In genomic region chr17:25424526-25425080, GRCm38 (mm10) we compare ENCODE assay signal across 36 mouse cellular contexts. TPM values are rescaled to one million over a fixed set of nuclear protein-coding genes. Genes with fewer than 3 reads are reported as not detected.
DNase-seq lines count a peak whose midpoint lies in the region; ATAC-seq lines count a peak whose summit lies in the region.
"Had no signal": no experiment of that assay in that cellular context is flagged by ENCODE, and none has a peak within 500 bp of the region (broad histone marks: within the 10 kb centered on the region; RNA-seq: fewer than 3 reads in every experiment).

No protein-coding gene starts in this region.

- H3K4me1 ChIP-seq in forebrain, embryonic 12.5 days, result peaks cover 45% of the 10 kb centered on the region
- H3K4me1 ChIP-seq in forebrain, embryonic 14.5 days (ENCODE audit: control insufficient read depth, insufficient read depth, low read length), result peaks cover 13% of the 10 kb centered on the region
- H3K4me1 ChIP-seq in heart, embryonic 14.5 days (ENCODE audit: control insufficient read depth in 2 of 2, insufficient read depth in 2 of 2, low read length in 2 of 2), result peaks cover 38 to 57% of the 10 kb centered on the region in 2 experiments
- H3K4me1 ChIP-seq in midbrain, embryonic 11.5 days (ENCODE audit: control insufficient read depth, insufficient read depth, low read length), result peaks cover 23% of the 10 kb centered on the region
- H3K4me1 ChIP-seq in midbrain, embryonic 16.5 days (ENCODE audit: control insufficient read depth, insufficient read depth, low read length), result peaks cover 22% of the 10 kb centered on the region
- H3K4me1 ChIP-seq: liver, embryonic 12.5 days; megakaryocyte, embryonic 14.5 days had no signal

- H3K9me3 ChIP-seq in forebrain, embryonic 12.5 days, result no peaks in the 10 kb centered on the region
- no peaks in the 10 kb centered on the region for H3K9me3 ChIP-seq in forebrain, embryonic 14.5 days (replicated peaks; ENCODE audit: control insufficient read depth, low read length)
- no peaks in the 10 kb centered on the region for H3K9me3 ChIP-seq in heart, embryonic 14.5 days (ENCODE audit: control insufficient read depth, low read length)
- no peaks in the 10 kb centered on the region for H3K9me3 ChIP-seq in midbrain, embryonic 11.5 days (ENCODE audit: control insufficient read depth, low read length)
- H3K9me3 ChIP-seq in midbrain, embryonic 16.5 days (replicated peaks; ENCODE audit: control insufficient read depth, low read length, poor library complexity, severe bottlenecking), result no peaks in the 10 kb centered on the region
- H3K9me3 ChIP-seq: embryonic facial prominence, embryonic 13.5 days; heart, embryonic 15.5 days; hindbrain, embryonic 10.5 days; intestine, embryonic 15.5 days; liver, embryonic 12.5 days; megakaryocyte, embryonic 14.5 days; midbrain, embryonic 13.5 days had no signal

- no peak for ATAC-seq in forebrain, embryonic 12.5 days (ENCODE audit: low FRiP score)
- no peak for ATAC-seq in forebrain, embryonic 14.5 days
- no peak for ATAC-seq in heart, embryonic 14.5 days (ENCODE audit: insufficient number of reproducible peaks, insufficient read depth, low FRiP score, low read depth)
- no peak for ATAC-seq in midbrain, embryonic 11.5 days (ENCODE audit: low FRiP score)
- no peak for ATAC-seq in midbrain, embryonic 16.5 days
- ATAC-seq: activated CD4-positive, CD25-positive, alpha-beta regulatory T cell, adult 4 months; CD4-positive, CD25-positive, alpha-beta regulatory T cell, adult 4 months; hindbrain, embryonic 16.5 days; intestine, embryonic 15.5 days; liver, embryonic 12.5 days; liver, postnatal 0 days; midbrain, embryonic 13.5 days had no signal

- H3K27me3 ChIP-seq in forebrain, embryonic 12.5 days, result peaks cover 25% of the 10 kb centered on the region
- H3K27me3 ChIP-seq in forebrain, embryonic 14.5 days (replicated peaks; ENCODE audit: control insufficient read depth, insufficient read depth, low read length), result no peaks in the 10 kb centered on the region
- H3K27me3 ChIP-seq in heart, embryonic 14.5 days (ENCODE audit: control insufficient read depth, insufficient read depth, low read length), result no peaks in the 10 kb centered on the region
- no peaks in the 10 kb centered on the region; the same call in 1 of the 2 replicates for H3K27me3 ChIP-seq in midbrain, embryonic 11.5 days (ENCODE audit: control insufficient read depth, insufficient read depth, low read length)
- no peaks in the 10 kb centered on the region for H3K27me3 ChIP-seq in midbrain, embryonic 16.5 days (ENCODE audit: control insufficient read depth, insufficient read depth, low read depth, low read length)
- H3K27me3 ChIP-seq: embryonic facial prominence, embryonic 13.5 days; heart, embryonic 15.5 days; intestine, embryonic 15.5 days had no signal

- 36% methylated on average over 8 of the region's 8 CpGs for WGBS in forebrain, embryonic 12.5 days
- 30% methylated on average over 8 of the region's 8 CpGs for WGBS in forebrain, embryonic 14.5 days
- WGBS in heart, embryonic 14.5 days, result 29% methylated on average over 8 of the region's 8 CpGs
- WGBS in midbrain, embryonic 11.5 days, result 37% methylated on average over 8 of the region's 8 CpGs
- WGBS in midbrain, embryonic 16.5 days, result 21% methylated on average over 8 of the region's 8 CpGs

- no peak overlapping the region for H3K4me3 ChIP-seq in forebrain, embryonic 12.5 days (replicated peaks)
- no peak overlapping the region for H3K4me3 ChIP-seq in forebrain, embryonic 14.5 days (ENCODE audit: low read depth, low read length)
- no peak overlapping the region for H3K4me3 ChIP-seq in heart, embryonic 14.5 days (ENCODE audit: control insufficient read depth in 1 of 2, insufficient read depth in 1 of 2, low read depth in 1 of 2, low read length in 2 of 2)
- no peak overlapping the region for H3K4me3 ChIP-seq in midbrain, embryonic 11.5 days (ENCODE audit: low read depth, low read length)
- no peak overlapping the region for H3K4me3 ChIP-seq in midbrain, embryonic 16.5 days (ENCODE audit: low read depth, low read length)
- H3K4me3 ChIP-seq: embryonic facial prominence, embryonic 13.5 days; heart, embryonic 15.5 days; hindbrain, embryonic 10.5 days; intestine, embryonic 15.5 days; liver, embryonic 12.5 days; megakaryocyte, embryonic 14.5 days; midbrain, embryonic 13.5 days had no signal

- H3K36me3 ChIP-seq in forebrain, embryonic 12.5 days (replicated peaks), result no peaks in the 10 kb centered on the region; the same call in 1 of the 2 replicates
- H3K36me3 ChIP-seq in forebrain, embryonic 14.5 days (ENCODE audit: control insufficient read depth, insufficient read depth, low read length), result no peaks in the 10 kb centered on the region
- peaks cover 18% of the 10 kb centered on the region for H3K36me3 ChIP-seq in heart, embryonic 14.5 days (ENCODE audit: control insufficient read depth, insufficient read depth, low read length)
- H3K36me3 ChIP-seq in midbrain, embryonic 11.5 days (ENCODE audit: control insufficient read depth, insufficient read depth, low read length), result no peaks in the 10 kb centered on the region
- H3K36me3 ChIP-seq in midbrain, embryonic 16.5 days (ENCODE audit: control insufficient read depth, insufficient read depth, low read length), result peaks cover 2% of the 10 kb centered on the region; the same call in 1 of the 2 replicates
- H3K36me3 ChIP-seq: heart, embryonic 15.5 days; liver, embryonic 12.5 days had no signal

- no peak for DNase-seq in forebrain, embryonic 14.5 days (ENCODE audit: low spot score)
- no peak for DNase-seq in heart, postnatal 4 days
- peak; percentile 84 for DNase-seq in midbrain, embryonic 11.5 days (ENCODE audit: low spot score, missing footprints)
- no peak for DNase-seq in cerebellum, adult 8-10 months
- DNase-seq: adrenal gland, postnatal 14 days; cerebellum, adult 11-12 months; gastrocnemius, postnatal 14 days; kidney, adult 2 months; kidney, postnatal 10 days; liver, postnatal 0 days; lung, postnatal 36 days; right cerebral cortex, postnatal 25 days; thymus, postnatal 14 days had no signal

- H3K4me2 ChIP-seq in forebrain, embryonic 12.5 days, result no peak overlapping the region
- no peak overlapping the region for H3K4me2 ChIP-seq in forebrain, embryonic 14.5 days (ENCODE audit: low read length)
- H3K4me2 ChIP-seq in heart, embryonic 14.5 days (ENCODE audit: low read length), result no peak overlapping the region
- H3K4me2 ChIP-seq in midbrain, embryonic 11.5 days, result no peak overlapping the region
- H3K4me2 ChIP-seq in midbrain, embryonic 16.5 days (ENCODE audit: low read length), result no peak overlapping the region
- H3K4me2 ChIP-seq: embryonic facial prominence, embryonic 13.5 days; heart, embryonic 15.5 days; intestine, embryonic 15.5 days; liver, embryonic 12.5 days; midbrain, embryonic 13.5 days had no signal

- H3K9ac ChIP-seq in forebrain, embryonic 12.5 days, result no peak overlapping the region
- no peak overlapping the region for H3K9ac ChIP-seq in forebrain, embryonic 14.5 days (ENCODE audit: low read length)
- no peak overlapping the region; the same call in 1 of the 2 replicates for H3K9ac ChIP-seq in heart, embryonic 14.5 days (ENCODE audit: low read length)
- no peak overlapping the region for H3K9ac ChIP-seq in midbrain, embryonic 11.5 days (ENCODE audit: low read length)
- no peak overlapping the region for H3K9ac ChIP-seq in midbrain, embryonic 16.5 days (ENCODE audit: low read depth, low read length)
- H3K9ac ChIP-seq: embryonic facial prominence, embryonic 13.5 days; heart, embryonic 15.5 days; intestine, embryonic 15.5 days; liver, embryonic 12.5 days; liver, postnatal 0 days; midbrain, embryonic 13.5 days had no signal

- 0 out of 2 replicates have a peak overlapping the region, but pooled peaks have one; percentile 20 for H3K27ac ChIP-seq in forebrain, embryonic 12.5 days
- H3K27ac ChIP-seq in forebrain, embryonic 14.5 days (ENCODE audit: low read depth, low read length), result no peak overlapping the region
- H3K27ac ChIP-seq in heart, embryonic 14.5 days (replicated peaks in 1 of 2; ENCODE audit: control insufficient read depth in 1 of 2, insufficient read depth in 1 of 2, low read depth in 2 of 2, low read length in 2 of 2), result peak overlapping the region; percentile 4 to 33; a peak in 1 of 4 replicates
- no peak overlapping the region for H3K27ac ChIP-seq in midbrain, embryonic 11.5 days (ENCODE audit: low read depth, low read length)
- no peak overlapping the region for H3K27ac ChIP-seq in midbrain, embryonic 16.5 days (ENCODE audit: low read length)
- H3K27ac ChIP-seq: embryonic facial prominence, embryonic 13.5 days; heart, embryonic 15.5 days; hindbrain, embryonic 10.5 days; intestine, embryonic 15.5 days; liver, embryonic 12.5 days; midbrain, embryonic 13.5 days had no signal

RNA-seq across cellular contexts. Expression of gene Cacna1h, which starts 9.0 kb away (rescaled TPM):
- polyA plus RNA-seq in forebrain, embryonic 12.5 days (2016; fragmentation: Nextera tagmentation; extraction: Ambion mirVana), result 7.8 and 7.9 TPM in 2 replicates
- 5.5 and 11.0 TPM in 2 replicates for polyA plus RNA-seq in forebrain, embryonic 14.5 days (2014; fragmentation: Nextera tagmentation; extraction: Ambion mirVana)
- polyA plus RNA-seq in heart, embryonic 14.5 days (2014; fragmentation: Nextera tagmentation; extraction: Ambion mirVana), result 8.8 and 9.9 TPM in 2 replicates
- 10 to 100 TPM; 14.5 to 19.1 TPM for total RNA-seq in heart, postnatal 4 days (2021)
- polyA plus RNA-seq in midbrain, embryonic 11.5 days (2014; fragmentation: Nextera tagmentation; extraction: Ambion mirVana), result 3.5 and 4.3 TPM in 2 replicates
- 10.0 and 11.5 TPM in 2 replicates for polyA plus RNA-seq in midbrain, embryonic 16.5 days (2015; fragmentation: Nextera tagmentation; extraction: Ambion mirVana)
- total RNA-seq: granulocyte monocyte progenitor cell, adult 5-6 weeks had no signal
- polyA plus RNA-seq: activated CD4-positive, CD25-positive, alpha-beta regulatory T cell, adult 4 months; CD4-positive, CD25-positive, alpha-beta regulatory T cell, adult 4 months had no signal

RNA-seq across cellular contexts. Expression of gene Tekt4, which starts 29.8 kb away (rescaled TPM):
- 0.19 and 0.31 TPM in 2 replicates for polyA plus RNA-seq in forebrain, embryonic 12.5 days (2016; fragmentation: Nextera tagmentation; extraction: Ambion mirVana)
- 1.2 and 1.4 TPM in 2 replicates for polyA plus RNA-seq in forebrain, embryonic 14.5 days (2014; fragmentation: Nextera tagmentation; extraction: Ambion mirVana)
- polyA plus RNA-seq in heart, embryonic 14.5 days (2014; fragmentation: Nextera tagmentation; extraction: Ambion mirVana), result 0.47 and 0.55 TPM in 2 replicates
- total RNA-seq in heart, postnatal 4 days (2021), result under 1 TPM in 1 of 2 experiments, not detected in 1; 0.26 TPM
- polyA plus RNA-seq in midbrain, embryonic 11.5 days (2014; fragmentation: Nextera tagmentation; extraction: Ambion mirVana), result 0.12 TPM in 1 of 2 replicates, not detected in the other
- 1.5 TPM in 2 replicates for polyA plus RNA-seq in midbrain, embryonic 16.5 days (2015; fragmentation: Nextera tagmentation; extraction: Ambion mirVana)
- total RNA-seq: adrenal gland, postnatal 14 days; common myeloid progenitor, adult 5-6 weeks; gastrocnemius, postnatal 14 days; granulocyte monocyte progenitor cell, adult 5-6 weeks; monocyte, adult 5-6 weeks had no signal
- polyA plus RNA-seq: activated CD4-positive, CD25-positive, alpha-beta regulatory T cell, adult 4 months; CD4-positive, CD25-positive, alpha-beta regulatory T cell, adult 4 months; embryonic facial prominence, embryonic 13.5 days; intestine, embryonic 15.5 days; liver, embryonic 12.5 days; stomach, embryonic 16.5 days had no signal

RNA-seq across cellular contexts. Expression of gene Tpsg1, which starts 55.5 kb away (rescaled TPM):
- 0.29 and 0.45 TPM in 2 replicates for polyA plus RNA-seq in forebrain, embryonic 12.5 days (2016; fragmentation: Nextera tagmentation; extraction: Ambion mirVana)
- 0.48 and 1.1 TPM in 2 replicates for polyA plus RNA-seq in forebrain, embryonic 14.5 days (2014; fragmentation: Nextera tagmentation; extraction: Ambion mirVana)
- polyA plus RNA-seq in heart, embryonic 14.5 days (2014; fragmentation: Nextera tagmentation; extraction: Ambion mirVana), result 0.57 and 0.74 TPM in 2 replicates
- total RNA-seq in heart, postnatal 4 days (2021), result under 1 TPM in 1 of 2 experiments, not detected in 1; 0.24 TPM
- polyA plus RNA-seq in midbrain, embryonic 11.5 days (2014; fragmentation: Nextera tagmentation; extraction: Ambion mirVana), result not detected in 2 replicates
- polyA plus RNA-seq in midbrain, embryonic 16.5 days (2015; fragmentation: Nextera tagmentation; extraction: Ambion mirVana), result 0.29 and 0.88 TPM in 2 replicates
- total RNA-seq: adrenal gland, postnatal 14 days; common myeloid progenitor, adult 5-6 weeks; gastrocnemius, postnatal 14 days; granulocyte monocyte progenitor cell, adult 5-6 weeks; layer of hippocampus, adult 18-20 months; layer of hippocampus, postnatal 25 days; left cerebral cortex, adult 8-10 months; left cerebral cortex, postnatal 36 days; monocyte, adult 5-6 weeks had no signal
- polyA plus RNA-seq: activated CD4-positive, CD25-positive, alpha-beta regulatory T cell, adult 4 months; CD4-positive, CD25-positive, alpha-beta regulatory T cell, adult 4 months; forebrain, embryonic 11.5 days; kidney, adult 2 months; liver, postnatal 0 days; midbrain, embryonic 13.5 days had no signal

RNA-seq across cellular contexts. Expression of gene Tpsb2, which starts 58.5 kb away (rescaled TPM):
- polyA plus RNA-seq in forebrain, embryonic 12.5 days (2016; fragmentation: Nextera tagmentation; extraction: Ambion mirVana), result not detected in 2 replicates
- 0.25 TPM in 1 of 2 replicates, not detected in the other for polyA plus RNA-seq in forebrain, embryonic 14.5 days (2014; fragmentation: Nextera tagmentation; extraction: Ambion mirVana)
- 1.4 and 1.7 TPM in 2 replicates for polyA plus RNA-seq in heart, embryonic 14.5 days (2014; fragmentation: Nextera tagmentation; extraction: Ambion mirVana)
- 10 to 100 TPM; 11.1 to 15.7 TPM for total RNA-seq in heart, postnatal 4 days (2021)
- polyA plus RNA-seq in midbrain, embryonic 11.5 days (2014; fragmentation: Nextera tagmentation; extraction: Ambion mirVana), result not detected in 2 replicates
- 0.23 TPM in 1 of 2 replicates, not detected in the other for polyA plus RNA-seq in midbrain, embryonic 16.5 days (2015; fragmentation: Nextera tagmentation; extraction: Ambion mirVana)
- total RNA-seq: common myeloid progenitor, adult 5-6 weeks; granulocyte monocyte progenitor cell, adult 5-6 weeks; left cerebral cortex, adult 8-10 months; left cerebral cortex, postnatal 36 days; monocyte, adult 5-6 weeks had no signal
- polyA plus RNA-seq: activated CD4-positive, CD25-positive, alpha-beta regulatory T cell, adult 4 months; CD4-positive, CD25-positive, alpha-beta regulatory T cell, adult 4 months; forebrain, embryonic 11.5 days; hindbrain, embryonic 10.5 days; liver, embryonic 12.5 days; midbrain, embryonic 13.5 days; neural tube, embryonic 14.5 days had no signal

Comparison
In these comparisons a context has a peak if more than half of its experiments do, and no peak if none do; other contexts are left out.
1. H3K27ac ChIP-seq: peak in forebrain, embryonic 12.5 days (single experiment) and heart, embryonic 14.5 days (2 of 2); none in forebrain, embryonic 14.5 days (single experiment), midbrain, embryonic 11.5 days (single experiment) and midbrain, embryonic 16.5 days (single experiment).